Mouse (Mus musculus) heart, postnatal 14 days (tissue): Measurements from ENCODE around the gene Pcx. TPM values are rescaled to one million over a fixed set of nuclear protein-coding genes. Genes with fewer than 3 reads are reported as not detected.

Experiments used
- DNase-seq, 2 experiments: peaks; one replicate each; pipeline ENCODE4 v3.0.0; 2021 to 2022
- intact Hi-C: fragments of 180-260 bp; cut with DNase I; formaldehyde crosslinking; loops from one replicate; pipeline ENCODE4 v1.15.1; 2025
- total RNA-seq, 2 experiments: library from RNA; stranded (reverse); gene quantifications; 2 replicates each; pipeline ENCODE4 v1.2.3; 2021

Gene Pcx
- total RNA-seq, 2 experiments from 2014 or later: 6.4 to 21.2 TPM

DNA sequence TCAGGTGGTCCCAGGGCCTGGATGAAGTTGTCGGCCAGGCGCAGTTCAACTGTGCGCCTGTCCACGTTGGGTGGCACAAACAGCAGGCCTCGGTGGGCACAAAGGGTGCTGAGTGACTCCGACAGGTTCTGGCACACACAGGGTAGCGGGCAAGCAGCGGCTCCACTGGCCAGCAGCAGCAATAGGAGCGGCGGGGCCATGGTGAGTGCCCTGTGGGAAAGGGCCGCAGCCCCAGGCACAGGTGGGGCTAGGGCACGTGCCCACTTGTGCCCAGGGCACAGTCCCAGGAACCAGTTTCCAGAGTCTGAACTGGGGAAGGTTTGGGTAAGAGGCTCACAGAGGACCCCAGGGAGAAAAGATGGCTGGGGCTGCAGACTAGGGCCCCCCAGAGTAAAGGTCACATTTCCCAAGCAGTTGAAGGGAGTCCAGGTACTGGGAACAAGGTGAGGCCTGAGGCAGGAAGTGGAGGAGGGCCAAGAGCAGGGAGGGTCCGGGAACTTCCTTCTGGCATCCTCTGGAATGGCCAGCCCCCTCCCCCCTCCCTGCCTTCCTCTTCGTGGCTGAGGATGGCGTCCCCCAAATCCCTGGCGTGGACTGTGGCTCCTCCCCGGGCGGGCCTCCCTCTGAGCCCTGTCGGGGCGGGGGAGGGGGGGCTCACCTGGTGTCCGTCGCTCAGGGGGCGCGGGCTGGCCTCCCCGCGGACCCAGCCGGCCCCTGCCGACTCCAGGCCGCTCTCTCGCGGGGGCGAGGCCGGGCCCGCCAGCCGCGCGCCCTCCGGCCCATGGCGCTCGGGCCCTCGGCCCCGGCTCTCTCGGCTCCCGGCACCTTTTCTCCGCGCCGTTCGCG is 104.3 kb downstream of the Pcx start:
- no peak for DNase-seq
- intact Hi-C loops: loop anchor here (5.0 kb wide), 2 partner anchors 102 to 117 kb away; partner anchors contain the start of genes 2010003K11Rik and Pcx

- intact Hi-C loops: loop anchor here (5.0 kb wide), 2 partner anchors 103 to 118 kb away; partner anchors contain the start of genes 2010003K11Rik and Pcx
Measured at GRCm38 (mm10) chr19:4615151-4616093, 105.2 kb downstream of the Pcx start, which contains the start of gene Lrfn4. Gene Lrfn4, minus strand, starts transcription at chr19:4615667.

GRCm38 (mm10) chr19:4616546-4616945 is 106.3 kb downstream of the Pcx start:
- intact Hi-C loops: loop anchor here (5.0 kb wide), 2 partner anchors 104 to 119 kb away; partner anchors contain the start of genes 2010003K11Rik and Pcx
- DNase-seq: no peak

More at GRCm38 (mm10) chr19:4615151-4616093, 105.2 kb downstream of the Pcx start, which contains the start of gene Lrfn4:
- DNase-seq: peak; percentile 82 to 84

- intact Hi-C loops: loop anchor here (5.0 kb wide), 2 partner anchors 106 to 121 kb away; partner anchors contain the start of genes 2010003K11Rik and Pcx
Measured at GRCm38 (mm10) chr19:4618183-4618582, 107.9 kb downstream of the Pcx start.

GRCm38 (mm10) chr19:4619461-4619860 is 109.2 kb downstream of the Pcx start:
- intact Hi-C loops: loop anchor here (5.0 kb wide), 2 partner anchors 107 to 122 kb away; partner anchors contain the start of genes 2010003K11Rik and Pcx
- DNase-seq: no peak

More at GRCm38 (mm10) chr19:4618183-4618582, 107.9 kb downstream of the Pcx start:
- DNase-seq: peak in 1 of 2 experiments; percentile 21

GRCm38 (mm10) chr19:4620721-4621120 is 110.4 kb downstream of the Pcx start:
- intact Hi-C loops: no loop called here
- DNase-seq: no peak

DNA sequence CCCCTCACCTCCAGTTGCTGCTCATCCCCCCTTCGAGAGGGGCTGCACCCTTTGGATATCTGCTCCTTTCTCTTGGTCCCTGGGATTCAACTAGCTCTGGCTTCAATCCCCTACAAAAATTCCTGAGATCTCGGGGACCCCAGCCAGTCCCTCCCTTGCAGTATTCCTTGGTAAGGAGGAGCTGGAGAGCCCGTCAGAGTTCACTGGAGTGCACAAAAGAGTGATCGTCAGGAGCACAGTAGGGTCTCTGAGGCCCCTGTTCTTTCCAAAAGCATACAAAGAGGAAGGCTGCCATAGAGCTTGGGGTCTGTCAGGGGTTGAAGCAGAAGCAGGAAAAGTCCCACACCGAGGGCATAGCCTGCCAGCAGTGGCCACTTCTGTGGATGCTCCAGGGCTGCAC is 112.5 kb downstream of the Pcx start:
- DNase-seq: no peak
- intact Hi-C loops: no loop called here

DNA sequence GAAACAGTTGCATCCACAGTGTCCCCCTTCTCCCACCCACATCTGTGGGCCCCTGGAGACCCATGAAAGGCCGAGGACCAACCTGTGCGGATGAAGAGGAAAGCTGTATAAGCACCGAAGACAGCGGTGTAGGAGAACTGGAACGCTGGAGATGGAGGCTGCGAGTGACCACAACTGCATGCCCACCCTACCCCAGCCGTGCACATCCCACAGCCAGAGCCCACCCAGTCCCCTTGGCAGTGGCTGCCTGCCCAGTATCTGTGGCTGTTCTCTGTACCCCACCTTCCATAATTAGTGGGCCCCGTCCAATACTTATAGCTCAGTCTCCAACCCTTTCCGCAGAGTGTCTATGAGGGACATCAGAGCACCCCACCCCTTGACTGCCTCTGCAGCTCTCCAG is 113.1 kb downstream of the Pcx start:
- intact Hi-C loops: no loop called here
- no peak for DNase-seq

GRCm38 (mm10) chr19:4624006-4624405 is 113.7 kb downstream of the Pcx start:
- intact Hi-C loops: no loop called here
- DNase-seq: no peak

GRCm38 (mm10) chr19:4624406-4625178 is 114.3 kb downstream of the Pcx start:
- intact Hi-C loops: loop anchor here (5.0 kb wide), 3 partner anchors 228 to 378 kb away; partner anchors contain the start of gene Bbs1
- no peak for DNase-seq

DNA sequence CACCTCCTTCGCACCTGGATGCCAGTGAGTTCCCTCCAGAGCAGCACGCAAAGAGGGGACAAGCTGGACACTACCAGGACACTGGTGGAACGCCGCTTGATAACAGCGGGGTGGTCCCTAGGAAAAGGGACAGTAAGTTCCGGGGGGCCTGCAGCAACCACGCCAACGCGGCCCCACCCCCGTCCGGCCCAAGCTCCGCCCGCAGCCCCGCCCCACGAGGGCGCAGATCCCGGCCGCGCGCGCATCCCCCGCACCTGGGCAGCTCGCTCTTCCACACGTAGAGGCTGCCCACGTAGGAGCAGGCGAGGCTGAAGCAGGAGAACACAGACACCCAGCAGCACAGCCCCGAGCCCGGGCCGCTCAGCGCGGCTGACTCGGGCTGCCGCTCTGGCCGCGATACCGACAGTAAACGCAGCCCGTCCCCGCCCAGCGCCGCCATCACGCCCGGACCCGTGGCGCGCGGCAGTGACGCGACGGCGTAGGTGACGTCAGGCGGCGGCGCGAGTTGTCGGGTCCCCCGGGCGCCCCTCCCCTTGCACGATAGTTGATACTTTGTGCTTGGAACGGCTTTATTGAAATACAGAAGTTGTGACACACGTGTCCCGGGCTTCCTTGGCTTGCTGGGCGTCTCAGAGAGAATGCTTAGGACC is 115.0 kb downstream of the Pcx start, which contains the start of gene Rce1:
Gene Rce1, minus strand, starts transcription at position 463 of the 650 bp plus-strand sequence.
- DNase-seq: peak; percentile 92 to 95
- intact Hi-C loops: loop anchor here (5.0 kb wide), 3 partner anchors 227 to 377 kb away; partner anchors contain the start of gene Bbs1

- intact Hi-C loops: loop anchor here (2.0 to 5.0 kb wide), 4 partner anchors 226 to 376 kb away; partner anchors contain the start of genes Bbs1 and Mrpl11
- no peak for DNase-seq
Measured at GRCm38 (mm10) chr19:4625829-4626535, 115.7 kb downstream of the Pcx start.

- intact Hi-C loops: loop anchor here (5.0 kb wide), 3 partner anchors 223 to 373 kb away; partner anchors contain the start of gene Bbs1
- DNase-seq: peak; percentile 68 to 79
Measured at GRCm38 (mm10) chr19:4628819-4629218, 118.5 kb downstream of the Pcx start.

DNA sequence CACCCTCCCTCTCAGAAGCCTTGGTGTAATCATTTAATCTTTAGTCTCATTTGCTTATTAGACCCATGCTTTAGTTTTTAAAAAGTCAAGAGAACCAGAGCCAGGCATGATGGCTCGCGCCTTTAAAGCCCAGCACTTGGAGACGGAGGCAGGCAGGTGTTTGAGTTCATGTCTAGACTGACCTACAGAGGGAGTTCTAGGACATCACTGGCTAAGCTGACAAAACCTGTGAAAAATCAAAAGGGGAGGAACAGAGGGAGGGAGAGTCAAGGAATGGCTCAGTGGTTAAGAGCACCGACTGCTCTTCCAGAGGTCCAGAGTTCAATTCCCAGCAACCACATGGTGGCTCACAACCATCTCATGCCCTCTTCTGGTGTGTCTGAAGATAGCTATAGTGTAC is 125.7 kb downstream of the Pcx start:
- intact Hi-C loops: no loop called here

GRCm38 (mm10) chr19:4644271-4644670 is 134.0 kb downstream of the Pcx start:
- intact Hi-C loops: no loop called here
- no peak for DNase-seq

More for the DNA sequence above, 125.7 kb downstream of the Pcx start:
- DNase-seq: no peak

DNA sequence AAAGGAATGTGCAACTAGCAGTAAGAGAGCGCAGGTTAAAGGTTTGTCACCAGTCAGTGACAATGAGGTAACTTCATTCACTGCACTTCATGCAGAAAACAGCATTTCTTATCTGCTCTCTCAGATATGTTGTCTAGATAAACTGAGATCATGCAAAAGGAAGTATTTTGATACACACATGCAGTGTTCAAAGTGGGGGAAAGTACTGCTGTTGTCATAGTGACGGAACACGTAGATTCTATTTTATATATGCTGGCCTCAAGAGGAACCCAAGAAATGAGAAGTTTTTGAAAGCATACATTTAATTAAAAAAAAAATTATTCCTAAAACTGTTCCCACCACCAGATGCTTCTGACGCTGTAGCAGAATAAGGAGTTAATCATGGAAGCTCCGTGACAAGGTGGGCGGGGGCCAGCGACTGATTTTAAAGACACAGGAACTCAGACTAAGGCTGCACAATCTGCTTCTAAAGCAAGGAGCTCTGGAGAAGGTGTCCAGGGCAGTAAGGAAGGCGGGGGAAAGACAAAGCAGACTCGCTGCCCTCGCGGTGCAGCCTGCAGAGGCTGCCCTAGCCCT is 136.7 kb downstream of the Pcx start:
- DNase-seq: no peak
- intact Hi-C loops: no loop called here

- no peak for DNase-seq
- intact Hi-C loops: no loop called here
Measured at GRCm38 (mm10) chr19:4658156-4658555, 147.9 kb downstream of the Pcx start.

- intact Hi-C loops: no loop called here
- DNase-seq: no peak
Measured at GRCm38 (mm10) chr19:4666815-4667214, 156.5 kb downstream of the Pcx start.
